Mouse (Mus musculus): ENCODE results near the gene Trim30a. TPM values are rescaled to one million over a fixed set of nuclear protein-coding genes. Genes with fewer than 3 reads are reported as not detected.
"Not testable (repeated sequence)": the region's sequence is repeated elsewhere in the genome, so short reads cannot be mapped to it uniquely, and the experiment has no call there.

Trim30a gene
- 1.2 and 1.6 TPM in 2 replicates for polyA plus RNA-seq (2015; fragmentation: Nextera tagmentation; extraction: Ambion mirVana)

DNA sequence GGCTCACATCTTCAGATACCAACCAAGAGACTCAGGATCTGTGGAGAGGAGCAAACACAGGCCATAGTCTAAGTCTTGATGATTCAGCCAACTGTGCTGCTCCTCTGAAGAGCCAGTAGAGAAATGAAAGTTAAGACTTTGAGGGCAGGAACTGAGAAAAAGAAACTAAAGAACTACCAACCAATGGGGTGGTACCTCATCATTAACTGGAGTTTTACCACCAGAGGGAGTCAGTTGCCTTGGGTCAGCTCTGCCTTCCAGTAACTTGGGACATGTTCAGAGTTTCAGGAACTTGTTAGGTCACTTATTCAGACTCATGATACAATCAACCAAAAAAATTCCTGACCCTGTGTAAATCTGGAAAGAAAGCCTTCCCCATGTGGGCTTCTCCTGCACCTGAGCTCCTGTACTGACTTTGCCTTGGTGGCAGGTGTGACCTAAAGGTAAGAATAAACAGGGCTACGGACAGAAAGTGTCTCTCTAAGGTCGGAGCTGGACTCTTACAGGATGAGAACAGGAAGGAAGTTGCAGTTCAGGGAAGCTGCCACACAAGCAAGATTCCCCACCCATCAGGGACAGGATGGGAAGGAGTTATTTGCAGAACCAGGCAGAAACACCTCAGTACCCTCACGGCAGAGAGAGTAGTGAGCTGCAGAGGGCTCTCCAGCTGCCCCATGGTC lies at the start of gene Trim30a:
Gene Trim30a (minus strand): TSS at position 129 of the 680 bp plus-strand sequence.
- H3K4me2 ChIP-seq (replicated peaks; ENCODE audit: low read depth), result no peak within 1 kb of the TSS
- no peak within 1 kb of the TSS for H3K27ac ChIP-seq (replicated peaks)
- H3K9me3 ChIP-seq (ENCODE audit: control insufficient read depth, low read length), result no peaks in the 10 kb centered on the region
- H3K4me1 ChIP-seq (replicated peaks; ENCODE audit: control insufficient read depth, insufficient read depth), result no peaks in the 10 kb centered on the region
- peak; percentile 85 for ATAC-seq (ENCODE audit: low FRiP score, low TSS enrichment)
- 66% methylated on average over 3 of the region's 3 CpGs for WGBS
- no peak within 1 kb of the TSS for H3K4me3 ChIP-seq (ENCODE audit: low read depth, low read length)
- TF ChIP-seq EP300 (optimal IDR thresholded peaks at IDR 0.05) (no peak), CTCF (IDR thresholded peaks at IDR 0.05; ENCODE audit: low read depth) (peak; percentile 56)
- DNase-seq (ENCODE audit: low spot score), result no peak
- H3K36me3 ChIP-seq (ENCODE audit: control insufficient read depth, insufficient read depth, low read length), result no peaks in the 10 kb centered on the region
- no peak within 1 kb of the TSS for H3K9ac ChIP-seq (ENCODE audit: low read length)
- H3K27me3 ChIP-seq (ENCODE audit: control insufficient read depth, insufficient read depth, low read length), result no peaks in the 10 kb centered on the region

DNA sequence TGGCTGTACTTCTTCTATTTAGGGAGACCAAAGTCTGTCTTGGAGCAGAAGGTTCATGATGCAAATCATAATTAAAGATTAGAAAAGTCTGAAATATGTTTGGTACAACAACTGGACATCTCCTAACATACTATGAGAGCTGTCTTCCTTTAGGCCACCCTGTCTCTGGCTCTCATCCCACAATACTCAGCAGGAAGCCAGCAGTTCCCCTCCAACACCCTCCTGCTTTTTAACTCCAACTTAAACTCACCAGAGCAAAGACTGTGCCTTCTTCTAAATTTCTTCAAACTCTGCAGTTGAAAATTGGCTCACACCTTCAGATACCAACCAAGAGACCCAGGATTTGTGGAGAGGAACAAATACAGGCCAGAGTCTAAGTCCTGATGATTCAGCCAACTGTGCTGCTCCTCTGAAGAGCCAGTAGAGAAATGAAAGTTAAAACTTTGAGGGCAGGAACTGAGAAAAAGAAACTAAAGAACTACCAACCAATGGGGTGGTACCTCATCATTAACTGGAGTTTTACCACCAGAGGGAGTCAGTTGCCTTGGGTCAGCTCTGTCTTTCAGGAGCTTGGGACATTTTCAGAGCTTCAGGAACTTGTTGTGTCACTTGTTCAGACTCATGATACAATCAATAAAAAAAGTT lies 42.5 kb upstream of the Trim30a start, which contains the start of gene Trim30d:
Gene Trim30d (minus strand): TSS at position 429 of the 645 bp plus-strand sequence.
- H3K4me2 ChIP-seq (replicated peaks; ENCODE audit: low read depth); H3K9ac ChIP-seq (ENCODE audit: low read length); H3K4me3 ChIP-seq (ENCODE audit: low read depth, low read length); H3K27me3 ChIP-seq (ENCODE audit: control insufficient read depth, insufficient read depth, low read length); H3K36me3 ChIP-seq (ENCODE audit: control insufficient read depth, insufficient read depth, low read length); DNase-seq (ENCODE audit: low spot score); H3K4me1 ChIP-seq (replicated peaks; ENCODE audit: control insufficient read depth, insufficient read depth); H3K27ac ChIP-seq (replicated peaks); H3K9me3 ChIP-seq (ENCODE audit: control insufficient read depth, low read length): not testable (repeated sequence)
- TF ChIP-seq CTCF (IDR thresholded peaks at IDR 0.05; ENCODE audit: low read depth), result peak; percentile 61
- ATAC-seq (ENCODE audit: low FRiP score, low TSS enrichment), result peak; percentile 61

DNA sequence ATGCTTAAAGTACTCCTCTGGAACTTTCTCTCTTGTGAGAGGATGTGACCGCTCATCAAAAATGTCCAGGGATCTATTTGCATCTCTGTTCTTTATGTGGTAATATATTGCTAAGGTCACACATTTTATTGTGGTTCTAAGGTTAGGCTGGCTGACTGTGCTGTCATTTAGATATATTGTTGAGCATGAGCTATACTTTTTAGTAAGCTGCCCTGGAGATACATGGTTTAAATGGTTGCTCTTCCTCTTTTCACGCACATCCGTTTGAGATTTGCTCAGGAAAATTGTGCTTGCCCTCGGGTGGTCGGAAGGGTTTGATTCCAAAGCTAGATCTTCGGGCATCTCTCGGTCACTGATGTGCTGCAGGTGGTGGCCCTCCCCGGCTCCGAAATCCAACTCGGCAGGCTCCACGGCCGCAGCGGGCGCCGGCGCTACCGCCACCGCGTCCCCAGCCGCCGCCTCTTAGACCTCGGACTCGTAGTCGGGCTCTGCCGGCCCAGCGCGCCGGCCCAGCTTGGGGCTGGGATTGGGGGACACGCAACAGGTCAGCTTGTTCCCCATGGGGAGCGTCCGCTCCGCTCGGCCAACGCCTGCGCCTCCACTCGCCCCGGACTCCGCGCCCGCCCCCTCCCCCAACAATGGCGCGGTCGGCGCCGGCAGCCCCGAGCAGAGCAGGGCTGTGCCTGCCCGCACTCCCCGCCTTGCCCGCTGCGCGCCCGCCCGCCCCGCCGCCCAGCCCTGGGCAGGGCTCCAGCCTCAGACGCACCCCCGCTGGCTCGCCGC lies 36.8 kb upstream of the Trim30a start:
- no peak overlapping the region for H3K27ac ChIP-seq (replicated peaks)
- no peaks in the 10 kb centered on the region for H3K27me3 ChIP-seq (ENCODE audit: control insufficient read depth, insufficient read depth, low read length)
- ATAC-seq (ENCODE audit: low FRiP score, low TSS enrichment) (peak; percentile 80), DNase-seq (ENCODE audit: low spot score) (peak; percentile 67)
- TF ChIP-seq EP300 (optimal IDR thresholded peaks at IDR 0.05), result no peak
- no peak for TF ChIP-seq CTCF (IDR thresholded peaks at IDR 0.05; ENCODE audit: low read depth)
- no peaks in the 10 kb centered on the region for H3K4me1 ChIP-seq (replicated peaks; ENCODE audit: control insufficient read depth, insufficient read depth)
- peak overlapping the region; percentile 59 for H3K4me2 ChIP-seq (replicated peaks; ENCODE audit: low read depth)
- WGBS, result 6% methylated on average over 42 of the region's 59 CpGs
- no peaks in the 10 kb centered on the region for H3K36me3 ChIP-seq (ENCODE audit: control insufficient read depth, insufficient read depth, low read length)
- peak overlapping the region; percentile 43; the same call in 1 of the 2 replicates for H3K9ac ChIP-seq (ENCODE audit: low read length)
- peak overlapping the region; percentile 42 for H3K4me3 ChIP-seq (ENCODE audit: low read depth, low read length)
- no peaks in the 10 kb centered on the region for H3K9me3 ChIP-seq (ENCODE audit: control insufficient read depth, low read length)

DNA sequence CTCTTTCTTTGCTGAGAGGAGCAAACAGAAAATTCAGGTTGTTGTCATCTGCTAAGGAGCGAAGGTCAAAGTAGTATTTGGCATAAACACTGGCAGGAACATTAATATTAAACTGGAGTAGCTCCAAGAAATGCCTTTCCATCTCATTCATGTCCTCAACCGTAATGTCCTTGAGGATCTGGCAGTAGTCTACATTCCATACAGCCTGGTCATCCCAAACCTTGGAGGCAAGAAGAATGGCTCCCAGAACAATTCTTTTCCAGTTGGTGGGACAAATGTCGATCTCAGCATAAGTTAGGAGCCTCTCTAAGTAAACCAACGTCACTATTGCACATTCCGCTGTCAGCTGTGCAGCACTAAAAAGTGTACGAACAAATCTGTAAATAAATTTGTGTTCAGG lies 36.2 kb upstream of the Trim30a start:
- not testable (repeated sequence) for H3K9me3 ChIP-seq (ENCODE audit: control insufficient read depth, low read length); H3K9ac ChIP-seq (ENCODE audit: low read length); H3K4me1 ChIP-seq (replicated peaks; ENCODE audit: control insufficient read depth, insufficient read depth); H3K27ac ChIP-seq (replicated peaks); H3K36me3 ChIP-seq (ENCODE audit: control insufficient read depth, insufficient read depth, low read length); ATAC-seq (ENCODE audit: low FRiP score, low TSS enrichment); H3K27me3 ChIP-seq (ENCODE audit: control insufficient read depth, insufficient read depth, low read length); DNase-seq (ENCODE audit: low spot score); H3K4me2 ChIP-seq (replicated peaks; ENCODE audit: low read depth); H3K4me3 ChIP-seq (ENCODE audit: low read depth, low read length)
- 43% methylated on average over 6 of the region's 6 CpGs for WGBS

DNA sequence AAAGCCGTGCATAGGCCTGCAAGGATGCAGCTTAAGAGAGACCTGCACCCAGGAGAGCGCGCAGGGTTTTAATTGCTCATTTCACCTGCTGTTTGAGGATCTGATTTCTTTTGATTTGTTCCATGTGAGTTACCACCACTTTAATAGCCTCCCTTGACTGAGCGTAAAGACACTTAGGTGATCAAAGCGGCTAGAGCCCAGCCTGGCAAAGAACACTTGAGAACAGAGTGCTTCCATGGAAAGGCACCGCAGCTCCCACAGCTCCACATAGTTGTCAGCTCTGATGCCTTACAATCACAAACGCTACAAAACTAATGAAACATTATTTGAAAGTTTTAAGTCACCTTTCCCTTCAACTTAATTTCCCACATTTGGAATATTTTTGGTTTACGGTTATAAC lies 34.5 kb upstream of the Trim30a start:
- not testable (repeated sequence) for H3K36me3 ChIP-seq (ENCODE audit: control insufficient read depth, insufficient read depth, low read length); H3K27ac ChIP-seq (replicated peaks); H3K9me3 ChIP-seq (ENCODE audit: control insufficient read depth, low read length); DNase-seq (ENCODE audit: low spot score); H3K4me2 ChIP-seq (replicated peaks; ENCODE audit: low read depth); H3K4me1 ChIP-seq (replicated peaks; ENCODE audit: control insufficient read depth, insufficient read depth); H3K27me3 ChIP-seq (ENCODE audit: control insufficient read depth, insufficient read depth, low read length); H3K9ac ChIP-seq (ENCODE audit: low read length); H3K4me3 ChIP-seq (ENCODE audit: low read depth, low read length); ATAC-seq (ENCODE audit: low FRiP score, low TSS enrichment)
- 86% methylated on average over 5 of the region's 8 CpGs for WGBS

All from stomach, postnatal 0 days (tissue).